Mouse (Mus musculus) embryo, embryonic 11.5 days (tissue): ENCODE measurements at regions not wholly inside any gene's neighbourhood (a gene's known extent, or its start where the extent isn't known, plus 50 kb on each side); places are given as distances from the start of the nearest gene placed in this dataset.

Experiments used
- DNase-seq: peaks from one replicate; pipeline ENCODE4 v3.0.0-alpha.2; 2012; ENCODE audit warnings: low read depth, low spot score

DNA sequence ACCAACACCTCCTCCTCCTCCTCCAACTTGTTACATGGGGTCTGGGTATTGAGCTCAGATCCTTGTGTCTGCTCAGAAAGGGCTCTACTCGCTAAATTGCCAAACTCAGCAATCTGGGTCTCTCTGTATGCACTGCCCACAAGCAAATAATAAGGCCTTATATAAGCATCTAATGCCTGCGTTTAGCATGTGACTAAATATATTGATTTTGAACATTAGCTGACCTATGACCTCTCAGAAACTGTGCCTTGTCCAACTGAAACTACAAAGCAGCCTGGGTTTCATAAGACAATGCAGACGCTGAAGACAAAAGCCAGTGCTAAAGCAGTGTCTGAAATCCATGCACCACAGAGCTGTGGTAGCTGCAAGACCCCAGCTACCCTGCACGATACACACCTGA, 206.3 kb upstream of the Mkln1 start:
- no peak for DNase-seq

DNA sequence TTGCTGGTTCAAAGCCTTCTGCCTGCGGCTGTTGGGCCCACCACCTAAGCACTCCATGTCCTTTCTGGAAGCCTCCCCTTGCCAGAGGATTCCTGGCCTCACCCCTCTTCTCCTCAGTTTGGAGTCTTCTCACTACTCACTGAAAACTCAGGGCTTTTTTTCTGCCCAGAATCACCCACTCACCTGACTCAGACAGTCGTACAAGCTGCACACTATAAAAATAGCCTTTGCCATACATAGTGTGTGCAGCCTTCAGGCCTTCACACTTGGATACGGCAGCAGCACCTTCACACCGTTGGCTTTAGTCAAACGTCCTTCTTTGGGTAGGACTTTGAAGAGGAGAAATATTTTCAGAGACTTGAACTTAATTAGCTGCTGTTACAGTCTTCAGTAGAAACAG, 205.3 kb upstream of the Mkln1 start:
- DNase-seq: no peak

DNA sequence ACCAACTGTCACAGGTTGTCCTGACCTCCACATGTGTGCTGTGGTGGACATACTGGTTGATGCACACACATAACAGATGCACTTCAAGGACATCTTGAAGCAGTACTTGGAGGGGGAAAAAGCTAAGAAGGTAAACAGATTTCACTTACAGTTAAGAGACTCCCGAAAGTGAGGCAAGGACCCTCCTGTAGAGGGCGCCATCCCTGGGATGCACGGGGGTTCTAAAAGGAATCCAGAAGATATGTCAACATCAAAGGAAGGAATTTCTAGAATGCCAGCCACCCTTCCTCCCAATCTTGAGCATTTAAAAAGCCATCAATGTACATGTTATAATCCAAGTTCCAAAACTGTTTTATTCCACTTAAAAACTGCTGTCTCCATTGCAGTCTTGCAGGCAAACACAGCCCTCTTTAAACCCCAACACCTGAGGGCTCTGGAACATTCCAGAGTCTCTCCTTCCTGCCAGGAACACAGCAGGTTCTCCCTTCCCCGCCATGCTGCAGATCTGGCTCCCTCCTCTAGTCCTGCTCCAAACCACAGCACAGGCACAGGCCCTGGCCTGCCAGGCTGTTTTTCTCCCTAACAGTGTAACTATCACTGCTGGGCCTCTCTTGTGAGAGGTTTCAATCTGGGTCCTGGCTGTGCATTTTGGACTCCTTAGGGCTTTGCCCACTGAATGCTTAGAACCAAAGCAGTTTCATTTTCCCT, 200.8 kb upstream of the Mkln1 start:
- DNase-seq: no peak

DNA sequence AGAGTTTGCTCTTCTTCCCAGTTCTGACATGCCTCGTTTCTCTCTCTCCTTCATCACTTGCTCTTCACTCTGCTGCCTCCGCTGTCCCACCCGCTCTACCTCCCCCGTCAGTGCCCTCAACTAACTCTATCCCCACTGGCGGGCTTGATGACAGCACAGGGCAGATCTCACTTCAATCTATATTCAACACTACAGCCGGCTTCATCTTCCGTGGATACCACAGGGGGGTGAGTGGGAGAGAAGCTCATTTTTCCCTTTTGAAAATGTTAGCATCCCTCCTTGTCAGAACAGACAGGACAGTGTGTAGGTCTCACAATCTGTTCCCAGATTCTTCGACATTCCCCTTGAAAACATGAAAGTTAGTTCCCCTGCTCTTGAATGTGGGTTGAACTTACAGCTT, 200.2 kb upstream of the Mkln1 start:
- no peak for DNase-seq

- no peak for DNase-seq
These were observed 197.8 kb upstream of the Mkln1 start for GRCm38 (mm10) chr6:31200705-31201104.

GRCm38 (mm10) chr6:31201375-31201972, 197.1 kb upstream of the Mkln1 start:
- no peak for DNase-seq

DNA sequence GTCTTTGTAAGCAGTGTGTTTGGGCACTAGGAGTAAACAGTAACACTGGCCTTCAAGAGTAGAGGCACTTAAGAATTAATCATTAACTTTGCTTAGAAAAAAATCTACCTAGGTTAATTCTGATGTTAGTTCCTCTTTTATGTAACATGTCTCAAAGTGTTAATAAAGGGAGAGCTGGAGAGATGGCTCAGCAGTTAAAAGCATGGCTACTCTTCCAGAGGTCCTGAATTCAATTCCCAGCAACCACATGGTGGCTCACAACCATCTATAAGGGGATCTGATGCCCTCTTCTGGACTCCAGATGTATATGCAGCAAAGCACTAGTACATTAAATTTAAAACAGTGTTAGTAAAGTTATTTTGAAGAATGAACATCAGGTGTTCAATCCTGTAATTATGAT, 195.9 kb upstream of the Mkln1 start:
- DNase-seq: no peak

GRCm38 (mm10) chr6:31204434-31204833, 194.1 kb upstream of the Mkln1 start:
- no peak for DNase-seq

DNA sequence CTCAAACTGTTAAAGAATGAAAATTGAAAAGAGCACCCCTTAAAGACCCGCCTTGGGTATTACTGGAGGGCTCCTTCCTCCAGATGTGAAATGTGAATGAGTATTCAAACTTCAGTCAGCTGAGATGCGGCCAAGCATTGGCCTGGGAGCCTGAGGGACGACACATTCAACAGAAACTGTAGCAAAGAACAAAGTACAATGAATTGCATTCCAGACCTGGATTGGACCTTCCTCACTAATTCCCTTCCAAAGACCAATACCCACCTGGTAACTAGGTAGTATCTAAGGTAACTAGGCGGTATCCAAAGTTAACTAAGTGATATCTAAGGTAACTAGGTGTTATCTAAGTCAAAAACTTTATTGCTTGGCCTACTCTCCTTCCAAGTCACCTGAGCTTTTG, 193.7 kb upstream of the Mkln1 start:
- no peak for DNase-seq

DNA sequence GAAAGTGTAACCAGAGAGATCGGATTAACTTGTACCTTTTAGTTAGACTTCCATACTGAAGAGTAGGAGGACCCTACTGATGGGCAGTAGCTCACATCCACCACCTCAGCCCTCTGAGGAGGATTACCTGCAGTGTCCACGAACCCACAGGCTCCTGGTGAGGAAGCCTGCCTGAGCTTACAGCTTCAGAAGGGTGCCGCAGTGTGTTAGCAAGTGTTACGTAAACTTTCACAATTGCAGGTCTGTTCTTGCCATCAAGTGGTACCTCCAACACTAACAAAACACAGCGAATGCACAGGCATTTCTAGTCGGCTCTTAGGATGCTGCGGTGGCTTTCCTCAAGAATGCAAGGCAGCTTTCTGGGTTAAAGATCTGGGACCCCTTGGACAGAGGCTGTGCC, 192.4 kb upstream of the Mkln1 start:
- no peak for DNase-seq

- DNase-seq: no peak
These were observed 191.3 kb upstream of the Mkln1 start for GRCm38 (mm10) chr6:31207231-31207630.

- DNase-seq: no peak
These were observed 190.3 kb upstream of the Mkln1 start for GRCm38 (mm10) chr6:31208224-31208623.

DNA sequence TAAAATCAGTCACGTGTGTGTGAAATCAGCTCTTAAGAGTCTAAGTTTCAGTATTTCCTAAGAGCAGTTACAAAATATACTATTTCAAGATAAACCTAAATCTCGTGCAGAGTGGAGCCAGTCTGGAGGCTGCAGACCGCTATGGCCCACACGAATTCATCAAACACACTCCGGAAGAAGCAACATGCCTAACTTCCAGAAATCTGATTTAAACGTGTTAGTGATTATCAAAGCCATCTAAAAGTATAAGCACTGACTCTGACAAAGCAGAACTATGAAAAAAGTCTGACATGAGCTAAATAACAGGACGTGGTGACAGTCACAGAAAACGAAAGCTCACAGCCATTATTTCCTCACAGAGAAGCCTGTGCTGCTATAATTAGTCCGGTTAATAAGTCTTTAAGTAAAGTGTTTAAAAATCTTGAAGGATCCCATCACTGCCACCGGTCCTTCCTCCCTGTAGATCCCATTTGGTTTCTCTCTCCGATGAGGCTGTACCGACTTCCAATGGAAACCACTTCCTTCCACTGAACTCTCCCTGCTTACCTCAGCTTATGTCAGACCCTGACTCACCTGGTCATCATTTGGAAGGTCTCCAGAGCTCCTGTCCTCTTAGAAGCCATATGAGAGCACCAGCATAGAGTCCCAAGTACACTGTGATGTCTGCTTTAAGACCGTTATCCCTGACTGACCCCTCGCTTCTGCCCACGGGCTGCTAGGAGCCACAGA, 189.0 kb upstream of the Mkln1 start:
- DNase-seq: no peak

DNA sequence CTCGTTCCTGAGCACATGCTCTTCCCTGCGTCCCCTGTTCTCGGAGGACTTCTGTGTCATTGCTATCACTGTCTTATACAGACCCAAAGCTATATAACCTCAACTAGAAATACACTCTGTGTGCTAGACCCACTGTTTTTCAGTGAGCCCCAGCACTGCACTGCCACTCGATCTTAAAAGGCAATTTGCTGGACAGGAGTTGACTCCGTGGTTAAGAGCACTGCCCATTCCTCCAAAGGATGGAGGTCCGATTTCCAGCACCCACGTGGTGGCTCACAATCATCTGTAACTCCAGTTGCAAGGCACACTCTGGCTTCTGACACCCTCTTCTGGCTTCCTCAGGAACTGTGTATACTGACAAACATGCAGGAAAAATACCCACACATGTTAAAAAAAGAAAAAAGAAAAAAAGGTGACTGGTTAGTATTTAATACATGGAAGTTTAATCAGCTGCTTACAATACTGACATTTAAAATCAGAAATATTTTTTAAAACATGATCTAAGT, 188.3 kb upstream of the Mkln1 start:
- DNase-seq: no peak

- DNase-seq: no peak
These were observed 187.4 kb upstream of the Mkln1 start for GRCm38 (mm10) chr6:31211091-31211490.

DNA sequence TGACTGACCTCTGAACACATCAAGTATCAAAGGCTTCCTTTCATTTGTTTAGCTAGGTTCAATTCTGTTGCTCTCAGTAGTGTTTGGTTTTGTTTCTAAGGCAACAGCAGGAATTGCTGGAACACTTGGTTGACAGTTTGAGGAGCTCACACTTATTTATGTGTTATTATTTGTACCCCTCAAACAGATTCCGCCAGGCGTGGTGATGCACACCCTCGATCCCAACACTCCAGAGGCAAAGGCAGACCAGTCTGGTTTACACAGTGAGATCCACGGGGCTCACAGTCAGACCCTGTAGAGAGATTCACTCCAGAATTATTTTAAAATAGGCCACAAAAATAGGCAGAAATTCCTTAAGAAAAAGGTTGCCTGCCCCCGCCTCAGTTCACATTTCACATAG, 186.9 kb upstream of the Mkln1 start:
- no peak for DNase-seq

DNA sequence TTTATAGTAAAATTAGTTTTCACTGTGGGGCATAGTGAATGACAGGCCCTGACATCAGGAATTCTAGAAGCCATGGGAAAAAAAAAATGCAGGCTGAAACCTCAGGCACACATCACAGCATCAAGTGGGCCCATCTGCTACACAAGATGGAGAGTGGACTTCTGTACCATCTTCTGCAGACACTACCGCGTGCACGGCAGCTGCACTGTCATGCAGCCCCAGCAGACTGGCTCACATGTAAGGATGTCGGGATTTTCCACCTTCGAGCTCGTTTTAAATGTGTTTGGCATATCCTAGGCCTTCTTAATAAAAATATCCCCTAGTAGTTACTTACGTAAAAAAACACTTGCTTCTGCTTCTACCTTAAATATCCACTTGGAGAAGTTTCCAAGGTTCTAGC, 186.5 kb upstream of the Mkln1 start:
- no peak for DNase-seq

DNA sequence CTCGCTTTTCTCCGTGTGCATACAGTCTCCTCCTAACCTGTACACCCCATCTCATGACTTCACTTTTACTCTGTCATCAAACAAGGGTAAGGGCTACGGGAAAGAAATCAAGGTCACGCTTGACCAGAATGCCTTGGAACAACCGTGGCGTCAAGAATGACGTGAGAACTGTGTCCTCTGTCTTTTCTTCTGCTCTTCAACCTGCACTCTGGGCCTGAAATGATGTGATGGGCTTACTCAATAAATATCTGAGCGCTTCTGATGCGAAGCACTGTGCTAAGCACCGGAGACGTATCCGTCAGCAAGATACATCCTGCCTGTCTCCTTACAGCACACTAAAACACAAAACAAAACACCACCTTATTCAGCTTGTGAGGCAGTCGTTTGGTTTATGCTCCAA, 185.8 kb upstream of the Mkln1 start:
- DNase-seq: no peak

DNA sequence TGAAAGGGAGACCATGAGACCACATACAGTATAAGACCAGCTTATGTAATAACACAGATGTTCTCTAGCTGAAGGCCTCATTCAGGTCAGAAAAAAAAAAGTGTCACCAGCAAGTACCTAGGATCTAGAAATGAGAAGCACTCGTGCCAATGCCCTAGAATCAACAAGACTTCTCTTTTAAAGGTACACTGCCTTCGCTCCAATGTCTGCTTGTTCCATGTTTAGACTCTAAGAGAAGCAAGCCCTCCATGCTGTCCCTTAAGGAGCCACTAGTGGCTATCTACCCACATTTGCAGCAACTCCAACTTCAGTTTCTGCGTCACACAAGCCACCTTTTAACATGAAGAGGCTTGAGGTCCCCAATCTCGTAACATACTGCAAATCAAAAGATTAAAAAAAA, 185.4 kb upstream of the Mkln1 start:
- no peak for DNase-seq

DNA sequence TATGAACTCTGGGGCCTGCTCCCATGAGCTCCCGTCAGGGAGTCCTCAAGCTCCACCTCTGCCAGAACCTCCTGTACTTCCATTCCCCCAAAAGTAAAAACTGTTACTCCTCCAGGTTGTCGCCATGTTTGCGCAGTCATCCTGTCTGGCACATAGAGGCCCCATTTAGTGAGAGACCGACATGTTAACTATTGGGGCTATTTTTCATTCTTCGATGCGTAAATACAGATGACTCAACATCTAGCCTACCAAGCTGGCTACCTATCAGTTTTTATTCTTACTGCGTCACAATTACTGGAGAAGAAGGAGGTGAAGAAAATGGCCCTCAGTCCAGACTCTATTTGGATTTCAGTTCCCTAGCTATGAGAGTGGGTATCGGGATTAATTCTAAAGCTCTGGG, 182.9 kb upstream of the Mkln1 start:
- no peak for DNase-seq

- no peak for DNase-seq
These were observed 182.1 kb upstream of the Mkln1 start for GRCm38 (mm10) chr6:31216206-31217059.

- no peak for DNase-seq
These were observed 181.4 kb upstream of the Mkln1 start for GRCm38 (mm10) chr6:31217060-31217541.
